ENCODE assay signal across 13 mouse cellular contexts in the genomic region with DNA sequence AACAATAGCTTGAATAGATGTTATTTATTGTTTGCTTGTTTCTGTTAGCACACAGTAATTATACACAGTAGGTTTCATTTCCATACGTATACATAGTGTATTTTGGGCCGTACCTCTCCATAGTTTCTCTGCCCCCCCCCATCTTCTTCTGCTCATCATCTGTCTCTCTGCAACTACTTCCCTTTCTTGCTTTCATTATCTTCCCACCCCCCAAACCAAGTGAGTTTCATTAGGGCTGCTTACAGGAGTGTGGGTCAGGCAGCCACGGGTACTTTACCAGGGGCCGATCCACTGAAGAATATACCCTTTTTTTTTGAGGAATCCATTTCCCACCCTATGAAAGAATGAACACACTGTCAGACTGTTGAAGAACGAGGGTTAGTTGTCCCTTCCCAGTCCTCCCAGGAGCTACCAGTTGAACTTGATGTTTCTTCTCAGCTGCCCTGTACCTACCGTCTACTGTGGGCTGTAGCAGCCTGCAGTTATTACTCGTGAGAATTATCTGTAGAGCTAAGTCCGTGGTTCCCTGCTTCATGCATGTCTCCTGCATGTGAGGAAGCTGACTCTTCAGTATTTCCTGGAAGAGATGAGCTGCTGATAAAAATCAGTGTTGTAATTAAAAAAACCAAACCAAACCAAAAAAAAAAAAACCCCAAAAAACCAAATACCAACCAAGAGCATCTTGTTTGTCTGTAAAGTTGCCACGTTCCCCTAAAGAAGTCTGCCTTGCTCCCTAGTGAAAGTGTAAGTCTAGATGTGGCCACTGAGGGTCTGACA. TPM values are rescaled to one million over a fixed set of nuclear protein-coding genes. Genes with fewer than 3 reads are reported as not detected.
A peak's percentile ranks its signal among the peaks of the same experiment; 100 is the strongest.
DNase-seq lines count a peak whose midpoint lies in the region; ATAC-seq and TF ChIP-seq lines count a peak whose summit lies in the region.
"Had no signal": no experiment of that assay in that cellular context is flagged by ENCODE, and none has a peak within 500 bp of the region (broad histone marks: within the 10 kb centered on the region; RNA-seq: fewer than 3 reads in every experiment).

No protein-coding gene starts in this region.

- 0 out of 2 replicates have a peak overlapping the region, but pooled peaks have one; percentile 20 for H3K27ac ChIP-seq in stomach, embryonic 16.5 days (ENCODE audit: low read length)
- H3K27ac ChIP-seq in stomach, postnatal 0 days (replicated peaks), result no peak overlapping the region
- peak overlapping the region; percentile 32; the same call in 1 of the 2 replicates for H3K27ac ChIP-seq in bone marrow, adult 2 months (ENCODE audit: control insufficient read depth, insufficient read depth, low read depth, low read length, poor library complexity)
- H3K27ac ChIP-seq in liver, embryonic 15.5 days (replicated peaks), result no peak overlapping the region
- H3K27ac ChIP-seq in small intestine, adult 2 months (ENCODE audit: insufficient read depth, low read depth, low read length), result peak overlapping the region; percentile 28
- H3K27ac ChIP-seq in midbrain, embryonic 11.5 days (ENCODE audit: low read depth, low read length), result no peak overlapping the region
- H3K27ac ChIP-seq: lung, embryonic 15.5 days; midbrain, embryonic 13.5 days had no signal

- H3K4me1 ChIP-seq in stomach, embryonic 16.5 days (ENCODE audit: control insufficient read depth, insufficient read depth, low read length), result peaks cover 41% of the 10 kb centered on the region
- H3K4me1 ChIP-seq in stomach, postnatal 0 days (replicated peaks; ENCODE audit: control insufficient read depth, insufficient read depth), result peaks cover 3% of the 10 kb centered on the region; the same call in 1 of the 2 replicates
- H3K4me1 ChIP-seq in bone marrow, adult 2 months (ENCODE audit: control insufficient read depth, insufficient read depth, low read length), result peaks cover 8% of the 10 kb centered on the region
- H3K4me1 ChIP-seq in liver, embryonic 15.5 days (replicated peaks), result peaks cover 51% of the 10 kb centered on the region
- H3K4me1 ChIP-seq in small intestine, adult 2 months (ENCODE audit: control insufficient read depth, insufficient read depth, insufficient read length, low read length), result peaks cover 28% of the 10 kb centered on the region; the same call in 1 of the 2 replicates
- H3K4me1 ChIP-seq in midbrain, embryonic 11.5 days (ENCODE audit: control insufficient read depth, insufficient read depth, low read length), result peaks cover 14% of the 10 kb centered on the region

- H3K4me3 ChIP-seq in stomach, embryonic 16.5 days (replicated peaks; ENCODE audit: low read length), result no peak overlapping the region
- H3K4me3 ChIP-seq in stomach, postnatal 0 days (ENCODE audit: low read depth, low read length), result no peak overlapping the region
- H3K4me3 ChIP-seq in bone marrow, adult 2 months (replicated peaks; ENCODE audit: control insufficient read depth, low read depth, low read length), result peak overlapping the region; percentile 7
- H3K4me3 ChIP-seq in liver, embryonic 15.5 days (replicated peaks), result no peak overlapping the region
- no peak overlapping the region for H3K4me3 ChIP-seq in small intestine, adult 2 months (ENCODE audit: low read depth, low read length)
- no peak overlapping the region for H3K4me3 ChIP-seq in midbrain, embryonic 11.5 days (ENCODE audit: low read depth, low read length)
- H3K4me3 ChIP-seq: lung, embryonic 15.5 days; midbrain, embryonic 13.5 days had no signal

- TF ChIP-seq POLR2A in bone marrow, adult 2 months (IDR thresholded peaks at IDR 0.05; ENCODE audit: borderline replicate concordance, control insufficient read depth, low read depth, low read length), result no peak
- no peak for TF ChIP-seq POLR2A in small intestine, adult 2 months (IDR thresholded peaks at IDR 0.05; ENCODE audit: low read depth, low read length)

- H3K36me3 ChIP-seq in stomach, embryonic 16.5 days (ENCODE audit: control insufficient read depth, insufficient read depth, low read length), result no peaks in the 10 kb centered on the region
- H3K36me3 ChIP-seq in stomach, postnatal 0 days (ENCODE audit: control insufficient read depth, insufficient read depth, low read length), result no peaks in the 10 kb centered on the region
- no peaks in the 10 kb centered on the region for H3K36me3 ChIP-seq in liver, embryonic 15.5 days (replicated peaks)
- peaks cover 3% of the 10 kb centered on the region; the same call in 1 of the 2 replicates for H3K36me3 ChIP-seq in small intestine, adult 2 months (ENCODE audit: control insufficient read depth, insufficient read depth, low read length)
- no peaks in the 10 kb centered on the region for H3K36me3 ChIP-seq in midbrain, embryonic 11.5 days (ENCODE audit: control insufficient read depth, insufficient read depth, low read length)
- H3K36me3 ChIP-seq: lung, embryonic 15.5 days; midbrain, embryonic 13.5 days had no signal

- no peak overlapping the region for H3K4me2 ChIP-seq in stomach, embryonic 16.5 days (ENCODE audit: low read depth, low read length)
- no peak overlapping the region for H3K4me2 ChIP-seq in stomach, postnatal 0 days (replicated peaks; ENCODE audit: low read depth)
- H3K4me2 ChIP-seq in liver, embryonic 15.5 days, result peak overlapping the region; percentile 25; the same call in 1 of the 2 replicates
- no peak overlapping the region for H3K4me2 ChIP-seq in midbrain, embryonic 11.5 days
- H3K4me2 ChIP-seq: lung, embryonic 15.5 days; midbrain, embryonic 13.5 days had no signal

- H3K9ac ChIP-seq in stomach, embryonic 16.5 days (ENCODE audit: low read length), result no peak overlapping the region
- no peak overlapping the region for H3K9ac ChIP-seq in stomach, postnatal 0 days (ENCODE audit: low read length)
- H3K9ac ChIP-seq in liver, embryonic 15.5 days, result no peak overlapping the region
- H3K9ac ChIP-seq in midbrain, embryonic 11.5 days (ENCODE audit: low read length), result no peak overlapping the region
- H3K9ac ChIP-seq: lung, embryonic 15.5 days; midbrain, embryonic 13.5 days had no signal

- H3K27me3 ChIP-seq in stomach, embryonic 16.5 days (ENCODE audit: control insufficient read depth, insufficient read depth, low read length), result no peaks in the 10 kb centered on the region
- no peaks in the 10 kb centered on the region for H3K27me3 ChIP-seq in stomach, postnatal 0 days (ENCODE audit: control insufficient read depth, insufficient read depth, low read length)
- no peaks in the 10 kb centered on the region for H3K27me3 ChIP-seq in liver, embryonic 15.5 days
- no peaks in the 10 kb centered on the region for H3K27me3 ChIP-seq in small intestine, adult 2 months (ENCODE audit: control insufficient read depth, insufficient read depth, low read length)
- H3K27me3 ChIP-seq in midbrain, embryonic 11.5 days (ENCODE audit: control insufficient read depth, insufficient read depth, low read length), result no peaks in the 10 kb centered on the region
- H3K27me3 ChIP-seq: lung, embryonic 15.5 days; midbrain, embryonic 13.5 days had no signal

- no peak for DNase-seq in stomach, postnatal 0 days (ENCODE audit: low spot score)
- no peak for DNase-seq in midbrain, embryonic 11.5 days (ENCODE audit: low spot score, missing footprints)
- DNase-seq in thymus, postnatal 4 days, result no peak
- DNase-seq in cerebellum, postnatal 36 days, result no peak
- DNase-seq: cerebellum, adult 9-10 months; right cerebral cortex, postnatal 25 days had no signal

- no peak for TF ChIP-seq CTCF in stomach, postnatal 0 days (IDR thresholded peaks at IDR 0.05; ENCODE audit: low read depth)
- no peak for TF ChIP-seq CTCF in bone marrow, adult 2 months (IDR thresholded peaks at IDR 0.05; ENCODE audit: control insufficient read depth, insufficient read depth, low read length)
- no peak for TF ChIP-seq CTCF in small intestine, adult 2 months (IDR thresholded peaks at IDR 0.05; ENCODE audit: extremely low read depth, insufficient read length, insufficient replicate concordance, low read depth, low read length)

- WGBS in stomach, embryonic 16.5 days, result 70% methylated on average over 9 of the region's 9 CpGs
- WGBS in stomach, postnatal 0 days, result 75% methylated on average over 9 of the region's 9 CpGs
- WGBS in bone marrow, adult 2 months, result 12% methylated on average over 9 of the region's 9 CpGs
- WGBS in liver, embryonic 15.5 days (ENCODE audit: insufficient replicate concordance), result 27% methylated on average over 9 of the region's 9 CpGs
- WGBS in small intestine, adult 2 months, result 47% methylated on average over 9 of the region's 9 CpGs
- 90% methylated on average over 9 of the region's 9 CpGs for whole genome bisulfite sequencing in midbrain, embryonic 11.5 days

- H3K9me3 ChIP-seq in stomach, embryonic 16.5 days (replicated peaks; ENCODE audit: control insufficient read depth, low read length), result no peaks in the 10 kb centered on the region
- H3K9me3 ChIP-seq in stomach, postnatal 0 days (ENCODE audit: control insufficient read depth, low read length), result no peaks in the 10 kb centered on the region
- no peaks in the 10 kb centered on the region for H3K9me3 ChIP-seq in liver, embryonic 15.5 days (replicated peaks)
- no peaks in the 10 kb centered on the region for H3K9me3 ChIP-seq in midbrain, embryonic 11.5 days (ENCODE audit: control insufficient read depth, low read length)
- H3K9me3 ChIP-seq: lung, embryonic 15.5 days; midbrain, embryonic 13.5 days had no signal

- no peak for TF ChIP-seq EP300 in stomach, postnatal 0 days (optimal IDR thresholded peaks at IDR 0.05)

- no peak for ATAC-seq in stomach, embryonic 16.5 days (ENCODE audit: insufficient read depth, low FRiP score)
- no peak for ATAC-seq in stomach, postnatal 0 days (ENCODE audit: low FRiP score, low TSS enrichment)
- no peak for ATAC-seq in liver, embryonic 15.5 days (ENCODE audit: insufficient read depth)
- no peak for ATAC-seq in midbrain, embryonic 11.5 days (ENCODE audit: low FRiP score)
- ATAC-seq: intestine, embryonic 16.5 days; midbrain, embryonic 13.5 days had no signal

RNA-seq across cellular contexts. Expression of gene Etv6, which starts 9.8 kb away (rescaled TPM):
- polyA plus RNA-seq in stomach, embryonic 16.5 days (2015; fragmentation: Nextera tagmentation; extraction: Ambion mirVana), result 10.4 and 13.9 TPM in 2 replicates
- 5.9 and 7.6 TPM in 2 replicates for polyA plus RNA-seq in stomach, postnatal 0 days (2015; fragmentation: Nextera tagmentation; extraction: Ambion mirVana)
- 6.6 and 10.9 TPM in 2 replicates for polyA plus RNA-seq in bone marrow, adult 2 months (2011; ENCODE audit: insufficient read depth, insufficient read length, low replicate concordance, missing spikeins)
- 3.0 and 3.8 TPM in 2 replicates for polyA plus RNA-seq in liver, embryonic 15.5 days (2015; fragmentation: Nextera tagmentation; extraction: Ambion mirVana)
- polyA plus RNA-seq in small intestine, adult 2 months (2012; rRNA removed), result 11.0 and 16.2 TPM in 2 replicates
- polyA plus RNA-seq in midbrain, embryonic 11.5 days (2014; fragmentation: Nextera tagmentation; extraction: Ambion mirVana), result 14.0 and 15.1 TPM in 2 replicates

Comparison
In these comparisons a context has a peak if more than half of its experiments do, and no peak if none do; other contexts are left out.
1. H3K27ac ChIP-seq: peak in stomach, embryonic 16.5 days (single experiment), bone marrow, adult 2 months (single experiment) and small intestine, adult 2 months (single experiment); none in stomach, postnatal 0 days (single experiment), liver, embryonic 15.5 days (single experiment) and midbrain, embryonic 11.5 days (single experiment).